8 mouse cellular contexts compared by ENCODE assay signal in the genomic region with DNA sequence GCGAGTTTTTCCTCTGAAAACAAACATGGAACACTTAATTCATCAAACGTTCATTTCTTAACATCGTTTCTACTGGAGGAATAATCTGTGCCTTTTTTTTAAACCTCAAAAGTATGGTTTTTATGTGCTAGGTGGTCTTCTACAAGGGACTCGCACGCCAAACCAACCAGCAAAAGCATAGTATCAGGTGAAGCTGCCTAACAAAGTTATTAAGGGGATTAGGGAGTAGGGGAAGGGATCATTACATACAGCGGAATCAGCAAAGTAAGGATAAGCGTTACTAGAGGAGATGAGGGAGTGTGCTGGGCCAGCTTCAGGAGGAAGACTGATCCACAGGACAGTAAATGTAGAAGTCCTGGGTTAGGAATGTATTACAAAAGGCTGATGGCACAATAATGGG. TPM values are rescaled to one million over a fixed set of nuclear protein-coding genes. Genes with fewer than 3 reads are reported as not detected.
DNase-seq lines count a peak whose midpoint lies in the region; ATAC-seq and TF ChIP-seq lines count a peak whose summit lies in the region.

No protein-coding gene starts in this region.

- WGBS in kidney, embryonic 16.5 days, result 7% methylated on average over 7 of the region's 7 CpGs
- WGBS in hindbrain, postnatal 0 days, result 9% methylated on average over 7 of the region's 7 CpGs
- WGBS in neural tube, embryonic 12.5 days, result 7% methylated on average over 7 of the region's 7 CpGs

- no peak overlapping the region for H3K27ac ChIP-seq in kidney, embryonic 16.5 days (ENCODE audit: low read length)
- H3K27ac ChIP-seq in cortical plate, adult 2 months (ENCODE audit: insufficient read depth, low read length), result no peak overlapping the region
- no peak overlapping the region for H3K27ac ChIP-seq in hindbrain, postnatal 0 days
- no peak overlapping the region for H3K27ac ChIP-seq in neural tube, embryonic 12.5 days

- peak overlapping the region; percentile 65 for H3K9ac ChIP-seq in kidney, embryonic 16.5 days (replicated peaks; ENCODE audit: low read length)
- H3K9ac ChIP-seq in hindbrain, postnatal 0 days (replicated peaks; ENCODE audit: low read length), result no peak overlapping the region
- H3K9ac ChIP-seq in neural tube, embryonic 12.5 days, result no peak overlapping the region

- peaks cover 9% of the 10 kb centered on the region for H3K4me1 ChIP-seq in kidney, embryonic 16.5 days (ENCODE audit: insufficient read depth, low read length)
- no peaks in the 10 kb centered on the region for H3K4me1 ChIP-seq in cortical plate, adult 2 months (ENCODE audit: control insufficient read depth, insufficient read depth, low read length)
- H3K4me1 ChIP-seq in hindbrain, postnatal 0 days (ENCODE audit: insufficient read depth, low read length), result 0 out of 2 replicates have a peak, but pooled peaks cover 3% of the 10 kb centered on the region
- peaks cover 4% of the 10 kb centered on the region; the same call in 1 of the 2 replicates for H3K4me1 ChIP-seq in neural tube, embryonic 12.5 days

- TF ChIP-seq POLR2A in cortical plate, adult 2 months (IDR thresholded peaks at IDR 0.05; ENCODE audit: extremely low read depth, insufficient read depth, low read length), result no peak

- peak; percentile 25; the same call in 1 of the 2 replicates for ATAC-seq in kidney, embryonic 16.5 days (ENCODE audit: low FRiP score, low TSS enrichment)
- ATAC-seq in hindbrain, postnatal 0 days, result no peak
- ATAC-seq in neural tube, embryonic 12.5 days (ENCODE audit: low FRiP score, low read depth), result 0 out of 2 replicates have a peak, but pooled peaks have one; percentile 2
- no peak for ATAC-seq in erythroid progenitor cell, adult 5-6 weeks (replicated peaks; ENCODE audit: low FRiP score, poor library complexity, severe bottlenecking)

- no peaks in the 10 kb centered on the region for H3K9me3 ChIP-seq in kidney, embryonic 16.5 days (ENCODE audit: low read length)
- H3K9me3 ChIP-seq in hindbrain, postnatal 0 days (ENCODE audit: low read length), result no peaks in the 10 kb centered on the region
- no peaks in the 10 kb centered on the region for H3K9me3 ChIP-seq in neural tube, embryonic 12.5 days

- peak overlapping the region; percentile 79 for H3K4me2 ChIP-seq in kidney, embryonic 16.5 days (replicated peaks; ENCODE audit: low read depth, low read length)
- H3K4me2 ChIP-seq in hindbrain, postnatal 0 days (ENCODE audit: low read depth, low read length), result peak overlapping the region; percentile 98
- peak overlapping the region; percentile 82 for H3K4me2 ChIP-seq in neural tube, embryonic 12.5 days (replicated peaks)

- no peaks in the 10 kb centered on the region for H3K27me3 ChIP-seq in kidney, embryonic 16.5 days (ENCODE audit: insufficient read depth, low read length)
- no peaks in the 10 kb centered on the region for H3K27me3 ChIP-seq in hindbrain, postnatal 0 days (ENCODE audit: insufficient read depth, low read length)
- no peaks in the 10 kb centered on the region for H3K27me3 ChIP-seq in neural tube, embryonic 12.5 days (replicated peaks)

- no peak for DNase-seq in kidney, adult 18-20 months
- no peak for DNase-seq in hindbrain, postnatal 0 days (ENCODE audit: low spot score)
- no peak for DNase-seq in left cerebral cortex, adult 8-10 months (ENCODE audit: low spot score in 2 of 2)
- DNase-seq in ovary, adult 18-20 months (ENCODE audit: low spot score), result no peak

- TF ChIP-seq CTCF in cortical plate, adult 2 months (IDR thresholded peaks at IDR 0.05; ENCODE audit: extremely low read depth, insufficient read depth, low read length), result no peak
- TF ChIP-seq CTCF in hindbrain, postnatal 0 days (IDR thresholded peaks at IDR 0.05; ENCODE audit: low read depth), result no peak

- peak overlapping the region; percentile 95 for H3K4me3 ChIP-seq in kidney, embryonic 16.5 days (ENCODE audit: low read length)
- peak overlapping the region; percentile 72 for H3K4me3 ChIP-seq in cortical plate, adult 2 months (ENCODE audit: insufficient read depth, low read length)
- H3K4me3 ChIP-seq in hindbrain, postnatal 0 days (ENCODE audit: low read length), result peak overlapping the region; percentile 86
- no peak overlapping the region for H3K4me3 ChIP-seq in neural tube, embryonic 12.5 days

- peaks cover 4% of the 10 kb centered on the region; the same call in 1 of the 2 replicates for H3K36me3 ChIP-seq in kidney, embryonic 16.5 days (ENCODE audit: insufficient read depth, low read length)
- peaks cover 1% of the 10 kb centered on the region; the same call in 1 of the 2 replicates for H3K36me3 ChIP-seq in hindbrain, postnatal 0 days (ENCODE audit: insufficient read depth, low read length)
- peaks cover 5% of the 10 kb centered on the region for H3K36me3 ChIP-seq in neural tube, embryonic 12.5 days

RNA-seq across cellular contexts. Expression of gene Elmod2, which starts 0.6 kb away (rescaled TPM):
- polyA plus RNA-seq in kidney, embryonic 16.5 days (2015; fragmentation: Nextera tagmentation; extraction: Ambion mirVana), result 15.4 and 16.0 TPM in 2 replicates
- polyA plus RNA-seq in cortical plate, adult 2 months (2012; rRNA removed), result 9.2 and 9.4 TPM in 2 replicates
- total RNA-seq in hindbrain, postnatal 0 days (2014; rRNA removed), result 13.7 and 14.4 TPM in 2 replicates
- polyA plus RNA-seq in hindbrain, postnatal 0 days (2015; fragmentation: Nextera tagmentation; extraction: Ambion mirVana), result 10.6 and 12.0 TPM in 2 replicates
- polyA plus RNA-seq in neural tube, embryonic 12.5 days (2016; fragmentation: Nextera tagmentation; extraction: Ambion mirVana), result 23.3 and 24.4 TPM in 2 replicates
- 13.0 and 17.6 TPM in 2 replicates for total RNA-seq in erythroid progenitor cell, adult 5-6 weeks (2015; ENCODE audit: low replicate concordance)
- 17.3 and 22.1 TPM in 2 replicates for total RNA-seq in erythroid progenitor cell, adult 5-6 weeks (2017; ENCODE audit: low replicate concordance)
- total RNA-seq in left cerebral cortex, adult 8-10 months (2022), result 10 to 100 TPM; 10.0 to 12.4 (median 12.0) TPM

RNA-seq across cellular contexts. Expression of gene Mgat4d, which starts 15.4 kb away (rescaled TPM):
- polyA plus RNA-seq in kidney, embryonic 16.5 days (2015; fragmentation: Nextera tagmentation; extraction: Ambion mirVana), result not detected in 2 replicates
- not detected in 2 replicates for polyA plus RNA-seq in cortical plate, adult 2 months (2012; rRNA removed)
- total RNA-seq in hindbrain, postnatal 0 days (2014; rRNA removed), result not detected in 2 replicates
- polyA plus RNA-seq in hindbrain, postnatal 0 days (2015; fragmentation: Nextera tagmentation; extraction: Ambion mirVana), result not detected in 2 replicates
- polyA plus RNA-seq in neural tube, embryonic 12.5 days (2016; fragmentation: Nextera tagmentation; extraction: Ambion mirVana), result not detected in 2 replicates
- not detected in 2 replicates for total RNA-seq in erythroid progenitor cell, adult 5-6 weeks (2015; ENCODE audit: low replicate concordance)
- not detected in 2 replicates for total RNA-seq in erythroid progenitor cell, adult 5-6 weeks (2017; ENCODE audit: low replicate concordance)
- not detected for total RNA-seq in left cerebral cortex, adult 8-10 months (2022)

RNA-seq across cellular contexts. Expression of gene Ucp1, which starts 42.7 kb away (rescaled TPM):
- polyA plus RNA-seq in kidney, embryonic 16.5 days (2015; fragmentation: Nextera tagmentation; extraction: Ambion mirVana), result not detected in 2 replicates
- 0.10 and 0.26 TPM in 2 replicates for polyA plus RNA-seq in cortical plate, adult 2 months (2012; rRNA removed)
- total RNA-seq in hindbrain, postnatal 0 days (2014; rRNA removed), result 0.29 and 0.31 TPM in 2 replicates
- polyA plus RNA-seq in hindbrain, postnatal 0 days (2015; fragmentation: Nextera tagmentation; extraction: Ambion mirVana), result 0.09 and 0.14 TPM in 2 replicates
- 0.15 TPM in 2 replicates for polyA plus RNA-seq in neural tube, embryonic 12.5 days (2016; fragmentation: Nextera tagmentation; extraction: Ambion mirVana)
- not detected in 2 replicates for total RNA-seq in erythroid progenitor cell, adult 5-6 weeks (2015; ENCODE audit: low replicate concordance)
- not detected in 2 replicates for total RNA-seq in erythroid progenitor cell, adult 5-6 weeks (2017; ENCODE audit: low replicate concordance)
- total RNA-seq in left cerebral cortex, adult 8-10 months (2022), result not detected

RNA-seq across cellular contexts. Expression of gene Clgn, which starts 56.8 kb away (rescaled TPM):
- polyA plus RNA-seq in kidney, embryonic 16.5 days (2015; fragmentation: Nextera tagmentation; extraction: Ambion mirVana), result 0.14 and 0.22 TPM in 2 replicates
- polyA plus RNA-seq in cortical plate, adult 2 months (2012; rRNA removed), result 8.3 and 8.8 TPM in 2 replicates
- total RNA-seq in hindbrain, postnatal 0 days (2014; rRNA removed), result 5.4 and 5.5 TPM in 2 replicates
- polyA plus RNA-seq in hindbrain, postnatal 0 days (2015; fragmentation: Nextera tagmentation; extraction: Ambion mirVana), result 13.1 and 13.3 TPM in 2 replicates
- 7.0 and 8.0 TPM in 2 replicates for polyA plus RNA-seq in neural tube, embryonic 12.5 days (2016; fragmentation: Nextera tagmentation; extraction: Ambion mirVana)
- total RNA-seq in erythroid progenitor cell, adult 5-6 weeks (2015; ENCODE audit: low replicate concordance), result 5.8 and 8.0 TPM in 2 replicates
- 4.9 and 10.9 TPM in 2 replicates for total RNA-seq in erythroid progenitor cell, adult 5-6 weeks (2017; ENCODE audit: low replicate concordance)
- total RNA-seq in left cerebral cortex, adult 8-10 months (2022), result 1 to 10 TPM; 8.6 to 9.6 (median 9.2) TPM

Comparison
In these comparisons a context has a peak if more than half of its experiments do, and no peak if none do; other contexts are left out.
1. ATAC-seq: peak in kidney, embryonic 16.5 days (single experiment) and neural tube, embryonic 12.5 days (single experiment); none in hindbrain, postnatal 0 days (single experiment) and erythroid progenitor cell, adult 5-6 weeks (single experiment).
2. Peak in every context shown above with its lines, with median percentiles within 50 percentile points of each other: H3K4me2 ChIP-seq.